Mouse (Mus musculus): ENCODE measurements around the gene Mettl23. TPM values are rescaled to one million over a fixed set of nuclear protein-coding genes. Genes with fewer than 3 reads are reported as not detected.
"Not testable (repeated sequence)": the region's sequence is repeated elsewhere in the genome, so short reads cannot be mapped to it uniquely, and the experiment has no call there.

Gene Mettl23
- polyA plus RNA-seq, 1 experiment from 2014 or later, result 70.6 TPM

DNA sequence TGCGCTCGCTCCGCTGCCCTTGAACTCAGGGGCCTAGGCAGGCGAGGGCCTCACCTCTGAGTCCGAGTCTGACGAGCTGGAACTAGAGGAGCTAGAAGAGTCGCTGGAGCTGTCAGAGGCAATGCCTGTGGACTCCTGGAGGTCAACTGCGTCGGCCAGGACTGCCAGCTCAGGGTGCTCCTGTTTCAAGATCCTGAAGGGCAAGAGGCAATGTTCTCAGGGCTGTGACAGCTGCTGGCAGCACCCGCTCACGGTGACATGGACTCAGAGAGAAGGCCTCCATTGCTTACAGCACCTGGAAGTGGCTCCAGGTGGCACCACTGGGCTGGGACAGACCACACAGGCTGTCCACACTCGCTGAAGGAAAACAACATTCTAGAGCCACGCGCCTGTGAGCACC lies 4.1 kb upstream of the Mettl23 start:
- no peaks in the 10 kb centered on the region for H3K9me3 ChIP-seq (ENCODE audit: control insufficient read depth, low read length)
- H3K9ac ChIP-seq (ENCODE audit: low read depth, low read length), result no peak overlapping the region
- H3K4me1 ChIP-seq (replicated peaks; ENCODE audit: control insufficient read depth, insufficient read depth, low read length), result peaks cover 15% of the 10 kb centered on the region
- DNase-seq (ENCODE audit: low spot score) (no peak), ATAC-seq (ENCODE audit: low FRiP score) (no peak)
- no peak overlapping the region for H3K4me2 ChIP-seq (replicated peaks; ENCODE audit: low read depth, low read length)
- H3K27ac ChIP-seq (ENCODE audit: low read depth, low read length), result no peak overlapping the region
- peaks cover 29% of the 10 kb centered on the region for H3K36me3 ChIP-seq (ENCODE audit: control insufficient read depth, insufficient read depth, low read length)
- H3K4me3 ChIP-seq (ENCODE audit: low read depth, low read length), result no peak overlapping the region
- 86% methylated on average over 14 of the region's 14 CpGs for WGBS
- no peaks in the 10 kb centered on the region for H3K27me3 ChIP-seq (ENCODE audit: control insufficient read depth, insufficient read depth, low read length)

DNA sequence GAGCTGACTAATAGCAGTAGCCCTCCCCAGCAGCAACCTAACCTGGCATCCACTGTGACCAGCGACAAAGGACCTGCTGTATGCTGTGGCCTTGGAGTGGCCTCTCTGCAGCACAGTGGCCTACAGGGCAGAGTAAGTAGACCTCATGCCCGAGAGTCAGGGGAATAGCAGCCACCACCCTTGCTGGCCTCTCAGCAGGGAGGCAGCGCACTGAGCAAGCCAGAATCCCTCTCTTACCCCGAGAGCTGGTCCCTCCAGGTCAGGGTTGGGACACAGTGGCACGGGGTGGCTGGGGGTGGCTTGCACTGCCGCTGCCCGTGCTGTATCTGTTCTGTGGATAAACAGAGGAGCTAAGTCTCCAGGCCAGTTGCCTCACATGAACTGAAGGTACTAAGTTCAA lies 3.5 kb upstream of the Mettl23 start:
- Histone ChIP-seq H3K9ac (ENCODE audit: low read depth, low read length) (no peak overlapping the region), H3K9me3 (ENCODE audit: control insufficient read depth, low read length) (no peaks in the 10 kb centered on the region), H3K36me3 (ENCODE audit: control insufficient read depth, insufficient read depth, low read length) (peaks cover 26% of the 10 kb centered on the region), H3K27me3 (ENCODE audit: control insufficient read depth, insufficient read depth, low read length) (no peaks in the 10 kb centered on the region), H3K27ac (ENCODE audit: low read depth, low read length) (0 out of 2 replicates have a peak overlapping the region, but pooled peaks have one; percentile 10), H3K4me1 (replicated peaks; ENCODE audit: control insufficient read depth, insufficient read depth, low read length) (peaks cover 18% of the 10 kb centered on the region), H3K4me3 (ENCODE audit: low read depth, low read length) (no peak overlapping the region; the same call in 1 of the 2 replicates), H3K4me2 (replicated peaks; ENCODE audit: low read depth, low read length) (0 out of 2 replicates have a peak overlapping the region, but pooled peaks have one; percentile 7)
- no peak for ATAC-seq (ENCODE audit: low FRiP score)
- no peak for DNase-seq (ENCODE audit: low spot score)
- 75% methylated on average over 7 of the region's 7 CpGs for WGBS

GRCm38 (mm10) chr11:116840748-116841147 lies 2.3 kb upstream of the Mettl23 start:
- H3K9ac ChIP-seq (ENCODE audit: low read depth, low read length), result 0 out of 2 replicates have a peak overlapping the region, but pooled peaks have one; percentile 7
- no peaks in the 10 kb centered on the region for H3K27me3 ChIP-seq (ENCODE audit: control insufficient read depth, insufficient read depth, low read length)
- peaks cover 18% of the 10 kb centered on the region for H3K4me1 ChIP-seq (replicated peaks; ENCODE audit: control insufficient read depth, insufficient read depth, low read length)
- 94% methylated on average over 4 of the region's 4 CpGs for WGBS
- ATAC-seq (ENCODE audit: low FRiP score), result no peak
- H3K27ac ChIP-seq (ENCODE audit: low read depth, low read length), result no peak overlapping the region
- H3K36me3 ChIP-seq (ENCODE audit: control insufficient read depth, insufficient read depth, low read length), result peaks cover 25% of the 10 kb centered on the region
- H3K4me2 ChIP-seq (replicated peaks; ENCODE audit: low read depth, low read length), result peak overlapping the region; percentile 69; the same call in 1 of the 2 replicates
- no peak for DNase-seq (ENCODE audit: low spot score)
- no peak overlapping the region for H3K4me3 ChIP-seq (ENCODE audit: low read depth, low read length)
- H3K9me3 ChIP-seq (ENCODE audit: control insufficient read depth, low read length), result no peaks in the 10 kb centered on the region

- Histone ChIP-seq H3K4me2 (replicated peaks; ENCODE audit: low read depth, low read length) (peak overlapping the region; percentile 69), H3K27ac (ENCODE audit: low read depth, low read length) (peak overlapping the region; percentile 99), H3K4me1 (replicated peaks; ENCODE audit: control insufficient read depth, insufficient read depth, low read length) (peaks cover 18% of the 10 kb centered on the region), H3K27me3 (ENCODE audit: control insufficient read depth, insufficient read depth, low read length) (no peaks in the 10 kb centered on the region), H3K36me3 (ENCODE audit: control insufficient read depth, insufficient read depth, low read length) (peaks cover 10% of the 10 kb centered on the region), H3K9me3 (ENCODE audit: control insufficient read depth, low read length) (no peaks in the 10 kb centered on the region), H3K4me3 (ENCODE audit: low read depth, low read length) (peak overlapping the region; percentile 86), H3K9ac (ENCODE audit: low read depth, low read length) (peak overlapping the region; percentile 86)
- under 1% methylated on average over 72 of the region's 73 CpGs for WGBS
- peak; percentile 79 for DNase-seq (ENCODE audit: low spot score)
- ATAC-seq (ENCODE audit: low FRiP score), result peak; percentile 67
Measured at GRCm38 (mm10) chr11:116842531-116843260, 382 bp upstream of the Mettl23 start.

- H3K9me3 ChIP-seq (ENCODE audit: control insufficient read depth, low read length), result no peaks in the 10 kb centered on the region
- no peak overlapping the region for H3K4me3 ChIP-seq (ENCODE audit: low read depth, low read length)
- ATAC-seq (ENCODE audit: low FRiP score), result no peak
- H3K36me3 ChIP-seq (ENCODE audit: control insufficient read depth, insufficient read depth, low read length), result peaks cover 2% of the 10 kb centered on the region; the same call in 1 of the 2 replicates
- H3K9ac ChIP-seq (ENCODE audit: low read depth, low read length), result no peak overlapping the region
- no peak for DNase-seq (ENCODE audit: low spot score)
- H3K27me3 ChIP-seq (ENCODE audit: control insufficient read depth, insufficient read depth, low read length), result no peaks in the 10 kb centered on the region
- 85% methylated on average over 4 of the region's 4 CpGs for WGBS
- peaks cover 8% of the 10 kb centered on the region for H3K4me1 ChIP-seq (replicated peaks; ENCODE audit: control insufficient read depth, insufficient read depth, low read length)
- no peak overlapping the region for H3K4me2 ChIP-seq (replicated peaks; ENCODE audit: low read depth, low read length)
- H3K27ac ChIP-seq (ENCODE audit: low read depth, low read length), result no peak overlapping the region
Measured at GRCm38 (mm10) chr11:116846593-116847181, 3.6 kb downstream of the Mettl23 start.

- DNase-seq (ENCODE audit: low spot score) (no peak), ATAC-seq (ENCODE audit: low FRiP score) (no peak)
- Histone ChIP-seq H3K9me3 (ENCODE audit: control insufficient read depth, low read length) (no peaks in the 10 kb centered on the region), H3K4me1 (replicated peaks; ENCODE audit: control insufficient read depth, insufficient read depth, low read length) (peaks cover 8% of the 10 kb centered on the region), H3K27ac (ENCODE audit: low read depth, low read length) (no peak overlapping the region), H3K4me2 (replicated peaks; ENCODE audit: low read depth, low read length) (no peak overlapping the region), H3K36me3 (ENCODE audit: control insufficient read depth, insufficient read depth, low read length) (peaks cover 2% of the 10 kb centered on the region; the same call in 1 of the 2 replicates), H3K9ac (ENCODE audit: low read depth, low read length) (no peak overlapping the region), H3K4me3 (ENCODE audit: low read depth, low read length) (no peak overlapping the region), H3K27me3 (ENCODE audit: control insufficient read depth, insufficient read depth, low read length) (no peaks in the 10 kb centered on the region)
- 96% methylated on average over 3 of the region's 3 CpGs for WGBS
Measured at GRCm38 (mm10) chr11:116847187-116848085, 4.4 kb downstream of the Mettl23 start.

DNA sequence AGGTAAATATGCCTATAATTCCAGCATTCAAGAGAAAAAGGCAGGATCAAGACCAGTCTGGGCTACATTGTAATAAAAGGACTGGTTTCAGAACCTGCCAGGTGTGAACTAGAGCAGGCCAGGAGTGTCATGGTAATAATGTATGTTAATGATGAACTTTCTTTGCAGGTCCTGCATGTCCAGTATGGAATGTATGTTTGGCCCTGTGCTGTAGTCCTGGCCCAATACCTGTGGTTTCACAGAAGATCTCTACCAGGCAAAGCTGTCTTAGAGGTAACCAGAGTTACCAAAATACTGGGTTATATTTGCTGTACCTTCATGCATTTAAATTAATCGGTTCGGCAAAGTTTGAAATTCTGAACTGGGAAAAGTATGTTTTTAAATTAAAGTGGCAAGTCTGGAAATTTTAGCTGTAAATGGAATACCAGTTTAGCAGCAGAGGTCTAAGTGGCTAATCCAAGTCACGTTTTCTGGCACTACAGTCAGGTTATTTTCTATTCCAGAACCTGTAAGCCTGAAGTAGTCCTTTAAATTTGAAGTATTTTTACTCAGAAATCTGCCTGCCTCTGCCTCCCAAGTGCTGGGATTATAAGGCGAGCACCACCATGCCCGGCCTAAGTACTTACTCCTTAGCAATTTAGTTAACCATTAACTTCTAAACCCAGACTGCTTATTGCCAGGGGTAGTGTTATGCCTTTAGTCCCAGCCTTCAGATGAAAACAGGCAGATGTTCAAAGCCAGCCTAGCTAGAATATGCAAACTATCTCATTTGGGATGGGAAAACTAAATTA lies 5.2 kb downstream of the Mettl23 start:
- Histone ChIP-seq H3K4me1 (replicated peaks; ENCODE audit: control insufficient read depth, insufficient read depth, low read length) (peaks cover 8% of the 10 kb centered on the region), H3K4me2 (replicated peaks; ENCODE audit: low read depth, low read length) (no peak overlapping the region), H3K27ac (ENCODE audit: low read depth, low read length) (no peak overlapping the region), H3K9me3 (ENCODE audit: control insufficient read depth, low read length) (no peaks in the 10 kb centered on the region), H3K4me3 (ENCODE audit: low read depth, low read length) (no peak overlapping the region), H3K36me3 (ENCODE audit: control insufficient read depth, insufficient read depth, low read length) (peaks cover 2% of the 10 kb centered on the region; the same call in 1 of the 2 replicates), H3K27me3 (ENCODE audit: control insufficient read depth, insufficient read depth, low read length) (no peaks in the 10 kb centered on the region), H3K9ac (ENCODE audit: low read depth, low read length) (no peak overlapping the region)
- ATAC-seq (ENCODE audit: low FRiP score) (no peak), DNase-seq (ENCODE audit: low spot score) (no peak)
- 90% methylated on average over 5 of the region's 5 CpGs for WGBS

GRCm38 (mm10) chr11:116848877-116849178 lies 5.8 kb downstream of the Mettl23 start:
- H3K27ac ChIP-seq (ENCODE audit: low read depth, low read length); H3K4me2 ChIP-seq (replicated peaks; ENCODE audit: low read depth, low read length); H3K4me3 ChIP-seq (ENCODE audit: low read depth, low read length); H3K36me3 ChIP-seq (ENCODE audit: control insufficient read depth, insufficient read depth, low read length); H3K4me1 ChIP-seq (replicated peaks; ENCODE audit: control insufficient read depth, insufficient read depth, low read length); H3K9me3 ChIP-seq (ENCODE audit: control insufficient read depth, low read length); ATAC-seq (ENCODE audit: low FRiP score); H3K27me3 ChIP-seq (ENCODE audit: control insufficient read depth, insufficient read depth, low read length); H3K9ac ChIP-seq (ENCODE audit: low read depth, low read length); DNase-seq (ENCODE audit: low spot score): not testable (repeated sequence)
- WGBS, result 87% methylated on average over 2 of the region's 2 CpGs

Measured in hindbrain, embryonic 11.5 days (tissue).